Mouse (Mus musculus) monocyte, adult 2 months (primary cell): ENCODE measurements around the gene Gas2l2.

Source experiments
- DNase-seq, 2 experiments: peaks; one replicate each; pipeline ENCODE4 v3.0.0; 2022; ENCODE audit warnings: low spot score in 2 of 2, low read depth in 1 of 2

The Gas2l2 gene

DNA sequence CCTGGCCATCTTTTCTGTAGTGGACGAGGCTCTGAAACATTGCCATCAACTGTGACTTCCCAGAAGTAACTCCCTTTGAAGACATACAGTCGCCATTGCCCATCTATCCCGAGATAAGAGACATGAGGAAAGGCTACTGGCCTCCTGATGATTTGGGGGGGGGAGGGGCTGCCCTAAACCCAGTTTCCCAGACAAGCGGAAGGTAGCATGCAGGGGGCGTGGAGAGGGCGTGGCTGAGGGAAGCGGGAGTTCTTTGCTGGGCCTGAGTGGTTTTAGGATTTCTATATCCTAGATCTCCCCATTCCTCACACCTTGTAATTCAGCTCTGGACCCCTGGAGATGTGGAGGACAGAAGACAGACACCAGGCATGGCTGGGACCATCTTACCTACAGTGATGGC lies 14.6 kb upstream of the Gas2l2 start:
- DNase-seq, result no peak

DNA sequence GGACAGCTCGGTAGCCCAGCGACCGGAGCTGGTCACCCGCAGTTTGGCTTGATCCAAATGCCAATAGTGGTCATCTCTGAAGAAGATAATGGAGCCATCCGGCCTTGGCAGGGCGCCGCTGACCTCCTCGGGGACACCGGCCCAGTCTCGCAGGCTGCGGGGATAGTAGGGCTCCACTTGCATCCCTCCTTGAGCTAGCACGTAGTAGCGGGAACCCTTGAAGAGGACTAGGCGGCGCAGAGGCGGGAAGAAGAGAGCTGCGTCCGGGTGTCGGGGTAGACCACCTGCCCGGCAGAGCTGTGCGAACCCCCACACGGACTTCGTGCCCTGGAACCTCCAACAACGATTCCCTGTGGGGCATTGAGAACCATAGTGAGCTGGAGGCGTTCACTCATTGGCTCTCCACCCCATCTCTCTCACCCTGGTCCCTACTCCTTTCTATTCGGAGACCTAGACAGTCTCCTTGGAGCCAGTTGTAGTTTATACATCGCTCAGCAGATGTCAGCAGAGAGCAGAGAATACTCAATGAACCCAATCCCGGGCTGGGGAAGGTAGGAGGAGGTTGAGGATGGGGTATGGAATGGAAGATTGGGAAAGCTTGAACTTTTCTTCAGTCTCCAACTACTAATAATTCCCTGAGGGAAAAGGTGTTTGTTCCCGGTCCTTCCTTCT lies 13.5 kb upstream of the Gas2l2 start:
- peak in 1 of 2 experiments; percentile 45 for DNase-seq

DNA sequence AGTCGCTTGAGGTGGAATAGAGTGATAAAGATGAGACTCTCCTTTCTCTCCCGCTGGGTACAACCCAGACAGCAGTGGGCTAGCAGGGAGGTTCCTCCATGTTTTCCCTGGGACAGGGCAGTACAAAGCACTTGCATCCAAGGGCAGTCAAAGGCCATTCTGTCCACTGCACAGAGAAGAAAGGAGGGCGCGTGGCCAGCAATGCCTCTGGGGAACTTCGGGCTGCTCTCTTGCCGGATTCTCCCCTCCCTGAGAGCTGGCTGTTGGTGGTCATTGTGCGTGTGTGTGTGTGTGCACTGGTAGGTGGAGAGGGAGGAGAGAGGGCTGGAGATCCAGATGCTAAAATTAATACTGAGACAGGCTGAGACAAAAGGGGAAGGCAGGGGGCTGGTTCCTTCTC lies 12.0 kb upstream of the Gas2l2 start:
- DNase-seq, result no peak

DNA sequence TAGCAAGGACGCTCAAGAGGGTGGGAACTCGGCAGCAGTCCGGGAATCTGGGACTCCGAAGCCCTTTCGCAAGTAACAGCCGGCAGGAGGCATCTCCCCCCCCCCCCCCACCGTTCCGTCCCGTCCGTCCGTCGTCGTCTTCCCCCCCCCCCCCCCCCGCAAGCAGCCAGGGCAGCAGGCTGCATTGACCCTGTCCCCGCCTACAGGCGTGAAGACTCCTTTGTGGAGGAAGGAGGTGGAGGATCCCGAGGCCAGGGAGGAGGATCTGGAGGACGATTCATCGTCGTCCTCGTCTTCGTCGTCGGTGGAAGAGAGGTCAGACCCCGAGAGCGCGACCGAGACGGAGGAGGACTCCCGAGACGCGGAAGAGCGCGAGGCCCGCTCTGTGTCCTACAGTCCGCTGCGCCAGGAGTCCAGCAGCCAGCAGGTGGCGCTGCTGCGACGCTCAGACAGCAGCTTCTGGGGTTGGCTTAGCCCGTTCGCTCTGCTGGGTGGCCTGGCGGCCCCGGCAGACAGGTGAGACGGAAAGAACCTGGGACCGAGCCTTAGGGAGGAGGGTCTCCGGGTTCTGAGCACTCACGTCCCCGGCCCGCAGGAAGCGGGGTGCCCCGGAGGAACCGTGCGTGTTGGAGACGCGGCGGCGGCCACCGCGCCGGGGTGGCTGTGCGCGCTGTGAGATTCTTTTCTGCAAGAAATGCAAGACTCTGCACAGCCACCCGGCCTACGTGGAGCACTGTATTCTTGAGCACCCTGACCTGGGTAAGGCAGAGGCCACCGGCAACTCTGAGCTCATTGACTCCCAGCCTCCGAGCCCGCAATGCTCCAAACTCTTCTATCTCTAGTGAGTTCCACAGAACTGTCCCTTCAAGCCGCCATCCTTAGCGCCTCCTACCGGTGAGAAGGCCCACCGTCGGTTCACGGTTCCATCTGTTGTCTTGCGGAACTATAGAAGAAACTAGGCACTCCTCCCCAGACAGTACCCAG lies 11.1 kb upstream of the Gas2l2 start:
- DNase-seq, result peak; percentile 69 to 80

DNA sequence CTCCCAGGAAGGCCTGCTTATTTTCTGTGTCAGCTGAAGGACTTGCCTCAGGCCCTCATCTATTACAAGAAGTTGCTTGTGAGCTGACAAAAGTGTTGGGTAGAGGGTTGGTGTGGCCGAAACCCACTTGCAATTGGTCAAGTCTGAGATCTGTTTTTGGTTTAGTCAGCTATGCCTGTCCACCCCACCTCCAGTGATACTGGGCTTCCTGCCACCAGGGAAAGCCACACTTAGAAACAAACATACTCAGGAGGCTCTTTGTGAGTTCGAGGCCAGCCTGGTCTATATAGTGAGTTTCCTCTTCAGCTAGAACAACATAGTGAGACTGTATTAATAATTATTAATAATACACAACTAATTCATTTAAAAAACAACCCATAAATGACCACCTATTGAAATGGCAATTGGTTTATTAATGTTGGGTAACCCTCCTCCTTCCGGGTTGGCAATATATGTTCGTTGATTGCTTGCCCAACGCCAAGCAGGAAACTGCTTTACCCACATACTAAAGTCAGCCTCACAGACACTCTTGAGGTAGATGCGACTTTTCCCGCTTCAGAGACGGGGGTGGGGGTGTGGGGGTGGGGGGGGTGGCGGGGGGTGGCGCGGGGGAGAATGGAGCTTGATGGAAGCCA lies 10.3 kb upstream of the Gas2l2 start:
- no peak for DNase-seq

DNA sequence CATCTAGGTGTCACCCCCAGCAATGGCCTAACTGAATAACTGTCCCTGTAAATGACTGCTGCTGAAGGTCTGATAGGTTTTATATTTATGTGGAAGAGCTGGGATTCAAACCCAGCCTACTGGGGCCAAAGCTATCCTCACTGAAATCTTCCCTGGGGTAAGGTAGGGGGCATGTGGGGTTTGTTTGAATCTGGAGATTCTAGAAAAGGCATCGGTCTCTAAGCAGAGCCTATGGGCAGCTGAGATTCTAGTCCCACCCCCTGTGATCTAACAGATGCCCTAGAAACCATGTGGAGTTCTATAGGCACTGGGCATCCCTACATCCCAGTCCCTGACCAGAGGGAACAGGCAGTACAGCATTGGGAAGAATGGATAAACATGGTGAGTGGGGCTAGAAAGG lies 8.1 kb upstream of the Gas2l2 start, which contains the start of gene 1700020L24Rik:
Gene 1700020L24Rik (plus strand): TSS at position 301 of the 400 bp plus-strand sequence.
- no peak for DNase-seq

DNA sequence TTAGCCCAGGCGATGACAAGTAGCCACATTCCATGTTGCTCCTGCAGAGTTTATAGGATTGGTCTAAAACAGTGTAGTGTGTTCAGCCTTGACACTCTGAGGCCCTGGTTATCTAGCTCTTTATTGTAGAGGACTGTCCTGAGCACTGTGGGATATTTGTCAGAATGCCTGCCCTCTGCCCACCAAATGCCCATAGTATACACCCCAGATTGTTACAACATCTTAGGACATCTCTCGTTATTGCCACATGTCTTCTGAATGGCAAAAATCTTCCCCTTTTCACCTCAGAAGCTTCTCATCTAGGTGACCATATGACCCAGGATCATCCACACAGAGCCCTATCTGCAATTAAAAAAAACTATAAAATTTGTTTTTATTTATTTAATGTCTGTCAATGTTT lies 3.3 kb upstream of the Gas2l2 start:
- no peak for DNase-seq

DNA sequence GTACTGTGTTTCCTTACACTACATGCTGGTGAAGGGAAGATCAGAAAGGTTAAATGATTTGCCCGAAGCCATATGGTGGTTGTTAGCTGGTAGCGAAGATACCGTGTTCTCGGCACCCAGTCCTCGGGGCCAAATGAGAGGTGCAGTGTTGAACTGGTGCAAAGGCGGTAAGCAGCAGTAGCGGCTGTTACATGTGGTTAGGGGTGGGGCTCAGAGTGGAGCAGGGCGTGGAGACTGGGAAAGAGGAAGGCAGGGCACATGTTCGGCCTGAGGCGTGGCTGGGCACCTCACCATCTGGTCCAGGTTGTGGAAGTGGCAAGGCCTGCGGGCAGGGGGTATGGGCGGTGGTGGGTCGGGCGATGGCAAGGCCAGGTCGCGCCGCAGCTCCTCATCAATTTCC lies 2.3 kb downstream of the Gas2l2 start:
- peak in 1 of 2 experiments; percentile 35 for DNase-seq

DNA sequence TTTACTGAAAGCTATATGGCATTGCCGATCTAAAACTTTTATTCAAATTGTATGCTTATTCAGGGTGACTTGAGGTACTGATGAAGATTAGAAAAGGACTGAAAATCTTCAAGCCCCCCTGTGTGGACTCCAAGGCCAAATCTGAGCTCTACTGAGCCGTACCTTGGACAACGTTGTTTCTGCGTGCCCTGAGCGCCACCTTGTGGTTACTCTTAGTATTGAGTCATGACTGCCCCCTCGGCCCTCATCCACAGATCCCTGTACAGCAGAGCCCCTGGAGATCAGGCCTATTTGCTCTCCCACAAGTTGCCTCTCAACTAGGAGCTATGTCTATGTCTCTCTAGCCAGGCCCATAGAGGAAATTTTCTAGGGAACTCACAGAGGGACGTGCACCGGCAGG lies 4.6 kb downstream of the Gas2l2 start:
- DNase-seq, result peak in 1 of 2 experiments; percentile 57

DNA sequence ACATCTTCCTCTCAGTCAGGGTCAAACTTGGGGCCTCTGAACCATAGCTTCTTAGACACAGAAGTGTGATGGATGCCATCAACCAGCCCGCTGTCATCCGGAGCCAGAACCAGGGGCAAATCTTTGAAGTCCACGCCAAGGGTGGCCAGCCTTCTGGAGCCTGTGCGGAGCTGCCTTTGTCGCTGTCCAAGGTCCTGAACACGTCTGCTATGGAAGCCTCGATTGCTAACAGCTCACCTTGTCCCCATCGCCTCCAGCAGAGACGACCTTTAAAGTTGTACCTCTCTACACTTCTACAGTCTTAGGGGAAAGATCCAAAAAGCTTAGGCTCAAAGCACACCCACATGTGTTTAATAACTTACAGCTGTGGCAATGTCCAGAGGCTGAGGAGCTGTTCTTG lies 8.0 kb downstream of the Gas2l2 start:
- peak in 1 of 2 experiments; percentile 44 for DNase-seq

DNA sequence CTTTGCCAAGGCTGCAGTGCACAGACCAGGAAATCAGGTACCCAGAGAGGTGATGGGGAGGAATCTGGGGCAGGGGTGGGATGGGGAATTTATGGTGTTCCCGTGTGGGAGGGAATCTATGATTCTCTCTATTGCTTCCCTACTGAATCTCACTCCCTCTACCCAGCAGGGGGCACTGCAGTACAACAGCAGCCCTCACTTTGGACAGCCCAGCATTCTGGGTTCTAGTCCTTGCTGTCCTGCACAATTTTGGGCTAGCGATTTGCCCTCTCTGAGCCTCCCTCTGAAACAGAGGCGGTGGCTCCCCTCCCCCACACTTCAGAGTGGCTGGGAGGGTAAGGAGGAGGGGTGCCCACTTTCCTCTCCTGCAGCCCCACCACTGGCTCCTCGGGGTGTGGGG lies 8.9 kb downstream of the Gas2l2 start:
- DNase-seq, result no peak

DNA sequence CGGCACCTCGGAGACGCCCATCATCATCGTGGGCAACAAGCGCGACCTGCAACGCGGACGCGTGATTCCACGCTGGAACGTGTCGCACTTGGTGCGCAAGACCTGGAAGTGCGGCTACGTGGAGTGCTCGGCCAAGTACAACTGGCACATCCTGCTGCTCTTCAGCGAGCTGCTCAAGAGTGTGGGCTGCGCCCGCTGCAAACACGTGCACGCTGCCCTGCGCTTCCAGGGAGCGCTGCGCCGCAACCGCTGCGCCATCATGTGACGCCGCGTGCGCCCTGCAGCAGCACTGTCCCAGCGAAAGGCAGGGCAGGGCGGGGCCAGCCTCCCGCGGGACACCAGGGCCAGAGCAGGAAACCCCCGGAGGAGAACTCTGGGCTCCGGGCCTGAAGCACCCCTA lies 10.7 kb downstream of the Gas2l2 start:
- no peak for DNase-seq

DNA sequence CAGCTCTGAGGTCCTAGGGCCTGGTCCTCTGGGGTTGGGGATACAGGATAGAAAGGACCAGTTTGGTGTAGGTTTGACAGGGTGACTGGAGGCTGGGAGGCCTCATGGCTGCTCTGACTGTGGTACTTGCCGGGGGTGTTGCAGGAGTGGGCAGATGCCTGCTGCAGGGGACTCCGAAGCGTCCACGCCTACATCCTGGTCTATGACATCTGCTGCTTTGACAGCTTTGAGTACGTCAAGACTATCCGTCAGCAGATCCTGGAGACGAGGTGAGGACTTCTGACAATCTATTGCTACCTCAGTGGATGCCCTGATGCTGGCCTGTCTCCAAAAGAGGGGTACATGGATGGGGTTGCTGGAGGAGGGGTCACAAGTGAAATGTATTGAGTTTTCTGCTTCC lies 11.5 kb downstream of the Gas2l2 start:
- no peak for DNase-seq

DNA sequence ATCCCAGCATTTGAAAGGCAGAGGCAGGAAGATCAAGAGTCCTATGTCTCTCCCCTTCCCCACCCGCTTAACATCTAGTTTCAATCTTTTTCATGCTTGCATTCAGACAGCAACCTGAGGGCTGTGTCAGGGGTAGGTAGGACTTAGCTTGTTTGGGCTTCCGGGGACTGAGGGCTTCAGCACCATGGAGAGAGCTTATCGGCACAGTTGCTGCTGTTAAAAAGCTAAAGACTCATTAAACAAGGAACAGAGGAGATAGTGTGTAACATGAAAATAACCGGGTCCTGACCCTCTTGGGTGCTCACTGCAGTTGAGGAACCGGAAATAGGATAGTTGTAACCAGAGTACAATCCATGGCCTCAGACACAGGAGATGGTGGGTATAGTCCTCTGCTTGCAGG lies 12.2 kb downstream of the Gas2l2 start:
- DNase-seq, result no peak

DNA sequence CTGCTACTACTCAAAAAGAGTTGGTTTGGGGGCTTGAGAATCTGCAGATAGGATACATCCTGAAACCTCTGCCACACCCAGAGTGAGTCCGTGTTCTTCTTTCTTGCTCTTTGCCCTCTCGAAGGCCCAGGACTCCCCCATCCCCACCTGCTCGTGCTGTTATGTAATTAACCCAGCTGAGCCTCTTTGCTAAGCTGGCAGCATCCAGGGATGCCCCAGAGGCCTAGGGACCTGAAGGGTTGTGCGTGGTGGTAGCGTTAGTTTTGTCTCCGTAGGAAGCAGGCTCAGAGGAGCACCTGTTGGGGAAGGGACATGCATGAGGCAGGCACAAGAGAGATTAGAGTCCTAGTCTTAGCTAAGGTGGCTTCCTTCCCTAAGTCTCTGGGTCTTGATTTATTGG lies 18.7 kb downstream of the Gas2l2 start:
- no peak for DNase-seq

DNA sequence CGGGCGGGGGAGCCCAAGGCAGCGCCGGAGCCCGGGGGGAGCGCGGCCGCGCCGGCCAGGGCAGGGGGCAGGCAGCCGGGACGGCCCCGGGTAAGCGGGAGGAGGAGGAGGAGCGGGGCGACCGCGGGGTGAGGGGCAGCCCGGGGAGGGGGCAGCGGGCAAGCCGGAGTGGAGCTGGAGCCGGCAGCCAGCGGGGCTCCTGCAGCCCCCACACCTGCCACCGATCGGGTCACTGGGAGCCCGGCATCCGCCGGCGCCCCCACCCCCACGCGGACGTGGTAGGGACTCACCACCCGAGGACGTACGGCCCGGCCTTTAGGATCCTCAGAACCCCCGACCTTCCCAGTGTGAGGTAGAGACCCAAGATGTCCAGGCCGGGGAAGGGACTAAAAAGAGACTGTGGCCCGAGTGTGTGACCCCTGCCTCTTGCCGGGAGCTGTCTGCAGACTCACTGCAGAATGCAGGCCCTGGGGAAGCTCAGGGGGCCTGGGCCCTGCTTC lies 19.4 kb downstream of the Gas2l2 start:
- no peak for DNase-seq

DNA sequence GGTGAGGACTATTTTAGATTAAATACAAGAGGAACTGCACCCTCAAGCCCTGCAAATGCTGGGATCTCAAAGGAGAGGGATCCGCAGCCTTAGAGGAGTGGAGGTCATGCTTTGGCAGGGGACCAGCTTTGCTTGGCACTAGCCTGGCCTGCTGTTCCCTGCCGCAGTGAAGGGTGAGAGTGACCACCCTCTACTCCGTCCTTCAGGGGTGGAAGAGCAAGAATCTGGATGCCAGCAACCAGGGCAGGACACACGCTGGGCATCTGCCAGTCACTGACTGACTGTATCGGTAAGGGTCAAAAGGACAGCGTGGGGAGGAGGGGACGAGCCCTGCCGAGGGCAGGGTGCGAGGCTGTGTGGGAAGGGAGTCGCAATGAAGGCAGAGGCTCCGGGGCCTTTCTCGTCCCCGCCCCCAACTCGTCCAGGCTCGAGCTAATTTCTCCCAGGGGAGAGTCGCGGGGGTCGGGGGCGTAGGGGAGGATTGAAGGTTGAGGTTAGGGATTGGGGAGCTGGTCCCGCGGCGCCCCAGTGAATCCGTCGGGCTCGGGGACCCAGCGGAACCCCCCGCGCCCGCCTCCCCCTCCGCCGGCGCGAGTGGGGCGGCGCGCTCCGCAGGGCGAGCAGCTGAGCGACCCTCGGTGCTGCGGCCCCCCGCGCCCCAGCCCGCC lies 20.0 kb downstream of the Gas2l2 start, which contains the start of gene Rasl10b:
Gene Rasl10b (plus strand): TSS at position 51 of the 668 bp plus-strand sequence.
- DNase-seq, result no peak

DNA sequence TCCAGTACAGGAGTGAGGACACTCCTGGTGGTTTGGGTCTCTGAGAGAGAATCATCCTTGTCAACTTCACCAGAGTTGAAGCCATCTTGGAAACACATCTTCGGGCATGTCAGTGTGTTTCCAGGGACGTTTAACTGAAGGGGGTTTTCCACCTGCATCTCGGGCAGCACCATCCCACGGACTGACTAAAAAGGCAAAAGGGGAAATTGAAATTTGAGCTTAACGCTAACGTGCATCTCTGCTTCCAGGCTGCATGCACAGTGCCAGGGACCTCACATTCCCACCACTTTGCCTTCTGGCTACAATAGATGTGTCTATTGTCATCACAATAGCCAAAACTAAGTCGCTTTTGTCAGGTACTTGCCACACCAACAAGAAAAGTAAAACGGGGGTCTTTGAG lies 21.0 kb downstream of the Gas2l2 start:
- DNase-seq, result no peak

DNA sequence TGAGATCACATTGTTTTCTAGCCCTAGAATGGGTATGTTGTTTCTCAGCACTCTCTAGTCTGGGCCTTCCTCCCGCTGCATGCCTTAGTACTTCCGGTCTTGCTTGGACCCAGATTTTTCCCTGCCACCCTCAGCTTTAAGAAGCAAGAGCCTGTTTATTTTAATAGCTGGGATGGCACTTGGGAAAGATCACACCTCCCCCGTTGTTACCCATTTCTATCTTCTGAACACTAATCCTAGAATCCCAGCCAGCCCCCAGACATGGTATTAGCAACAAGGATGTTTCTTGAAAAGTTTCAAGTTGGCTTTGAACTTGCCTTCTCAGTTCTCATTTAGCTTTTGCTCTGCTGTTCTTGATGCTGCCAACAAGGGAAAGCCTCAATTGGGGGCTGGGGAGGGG lies 22.9 kb downstream of the Gas2l2 start:
- DNase-seq, result no peak

DNA sequence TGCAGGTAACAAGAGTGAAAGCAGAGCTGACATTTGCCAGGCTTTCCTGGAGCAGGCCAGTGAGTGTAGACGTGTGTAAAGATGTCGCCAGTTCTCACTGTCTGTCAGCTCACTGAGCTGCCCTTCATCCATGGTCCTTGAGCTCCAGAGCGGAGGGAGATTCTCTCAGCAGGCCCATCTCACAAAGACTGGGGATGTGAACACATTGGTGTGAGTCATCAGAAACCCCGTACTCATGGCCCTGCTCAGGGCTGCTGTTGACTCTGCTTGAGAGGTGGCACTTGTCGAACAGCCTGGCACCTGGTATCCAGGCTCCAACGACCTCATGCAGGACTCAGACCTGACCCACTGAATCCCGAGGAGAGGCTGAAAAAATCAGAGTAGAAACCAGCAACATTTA lies 25.5 kb downstream of the Gas2l2 start:
- no peak for DNase-seq

DNA sequence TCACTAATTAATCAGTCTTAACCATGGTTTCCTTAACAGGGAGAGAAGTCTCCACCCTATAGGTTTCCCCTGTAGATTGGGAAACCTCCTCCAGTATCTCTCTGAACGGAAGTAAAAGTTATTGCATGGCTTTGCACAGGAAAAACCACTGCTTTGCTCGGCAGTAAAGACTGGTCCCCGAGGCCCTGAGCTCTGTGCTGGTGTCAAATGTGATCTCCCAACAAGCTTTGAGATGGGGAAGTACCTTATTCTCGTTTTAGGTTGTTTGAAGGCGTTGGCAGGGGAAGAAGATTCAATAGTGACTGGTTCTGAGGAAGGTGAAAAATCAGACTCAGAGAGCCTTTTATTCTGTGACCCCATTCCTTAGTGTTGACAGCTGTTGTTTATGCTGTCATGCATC lies 30.5 kb downstream of the Gas2l2 start:
- DNase-seq, result no peak
